Mouse (Mus musculus): ENCODE data around the gene Angptl4. TPM values are rescaled to one million over a fixed set of nuclear protein-coding genes. Genes with fewer than 3 reads are reported as not detected.
"Not testable (repeated sequence)": the region's sequence is repeated elsewhere in the genome, so short reads cannot be mapped to it uniquely, and the experiment has no call there.

The Angptl4 gene
- polyA plus RNA-seq, 1 experiment from 2014 or later, result 28.3 TPM

GRCm38 (mm10) chr17:33752297-33752696, 29.3 kb downstream of the Angptl4 start:
- H3K4me3 ChIP-seq, result no peak overlapping the region
- 98% methylated on average over 2 of the region's 2 CpGs for WGBS
- peaks cover 21% of the 10 kb centered on the region for H3K4me1 ChIP-seq
- H3K27me3 ChIP-seq, result no peaks in the 10 kb centered on the region
- no peaks in the 10 kb centered on the region for H3K9me3 ChIP-seq
- no peak overlapping the region for H3K9ac ChIP-seq (replicated peaks)
- no peak overlapping the region for H3K27ac ChIP-seq (replicated peaks)
- peaks cover 60% of the 10 kb centered on the region for H3K36me3 ChIP-seq
- no peak for ATAC-seq (ENCODE audit: low FRiP score, low read depth)
- no peak overlapping the region for H3K4me2 ChIP-seq (replicated peaks)

GRCm38 (mm10) chr17:33751181-33751580, 30.4 kb downstream of the Angptl4 start:
- no peak overlapping the region for H3K9ac ChIP-seq (replicated peaks)
- H3K4me3 ChIP-seq, result no peak overlapping the region
- no peaks in the 10 kb centered on the region for H3K27me3 ChIP-seq
- no peak overlapping the region for H3K4me2 ChIP-seq (replicated peaks)
- peaks cover 60% of the 10 kb centered on the region for H3K36me3 ChIP-seq
- peaks cover 11% of the 10 kb centered on the region for H3K4me1 ChIP-seq
- ATAC-seq (ENCODE audit: low FRiP score, low read depth), result no peak
- H3K27ac ChIP-seq (replicated peaks), result no peak overlapping the region
- no peaks in the 10 kb centered on the region for H3K9me3 ChIP-seq

GRCm38 (mm10) chr17:33749451-33749850, 32.2 kb downstream of the Angptl4 start:
- H3K27me3 ChIP-seq, result no peaks in the 10 kb centered on the region
- no peaks in the 10 kb centered on the region; the same call in 1 of the 2 replicates for H3K4me1 ChIP-seq
- WGBS, result over 99% methylated on average over 5 of the region's 5 CpGs
- no peak overlapping the region for H3K9ac ChIP-seq (replicated peaks)
- no peaks in the 10 kb centered on the region for H3K9me3 ChIP-seq
- H3K4me2 ChIP-seq (replicated peaks), result no peak overlapping the region
- no peak for ATAC-seq (ENCODE audit: low FRiP score, low read depth)
- H3K36me3 ChIP-seq, result peaks cover 65% of the 10 kb centered on the region
- H3K27ac ChIP-seq (replicated peaks), result no peak overlapping the region
- no peak overlapping the region for H3K4me3 ChIP-seq

GRCm38 (mm10) chr17:33746011-33746410, 35.6 kb downstream of the Angptl4 start:
- Histone ChIP-seq H3K27me3 (no peaks in the 10 kb centered on the region), H3K27ac (replicated peaks) (no peak overlapping the region), H3K36me3 (peaks cover 55% of the 10 kb centered on the region), H3K4me2 (replicated peaks) (no peak overlapping the region), H3K4me3 (no peak overlapping the region), H3K4me1 (no peaks in the 10 kb centered on the region), H3K9me3 (no peaks in the 10 kb centered on the region), H3K9ac (replicated peaks) (no peak overlapping the region)
- WGBS, result 83% methylated on average over 2 of the region's 2 CpGs
- no peak for ATAC-seq (ENCODE audit: low FRiP score, low read depth)

GRCm38 (mm10) chr17:33744686-33745384, 36.8 kb downstream of the Angptl4 start:
- ATAC-seq (ENCODE audit: low FRiP score, low read depth), result no peak

GRCm38 (mm10) chr17:33742420-33742819, 39.2 kb downstream of the Angptl4 start:
- Histone ChIP-seq H3K4me2 (replicated peaks) (no peak overlapping the region), H3K9ac (replicated peaks) (no peak overlapping the region), H3K27ac (replicated peaks) (no peak overlapping the region), H3K9me3 (no peaks in the 10 kb centered on the region), H3K4me1 (no peaks in the 10 kb centered on the region), H3K4me3 (no peak overlapping the region), H3K27me3 (no peaks in the 10 kb centered on the region), H3K36me3 (peaks cover 19% of the 10 kb centered on the region)
- ATAC-seq (ENCODE audit: low FRiP score, low read depth), result no peak
- 89% methylated on average over 1 of the region's 1 CpGs for WGBS

More at GRCm38 (mm10) chr17:33744686-33745384, 36.8 kb downstream of the Angptl4 start:
- no peak overlapping the region for H3K9ac ChIP-seq (replicated peaks)
- H3K4me1 ChIP-seq, result no peaks in the 10 kb centered on the region
- peaks cover 43% of the 10 kb centered on the region for H3K36me3 ChIP-seq
- H3K4me3 ChIP-seq, result no peak overlapping the region
- H3K27ac ChIP-seq (replicated peaks), result no peak overlapping the region
- 93% methylated on average over 5 of the region's 5 CpGs for WGBS
- H3K27me3 ChIP-seq, result no peaks in the 10 kb centered on the region
- no peaks in the 10 kb centered on the region for H3K9me3 ChIP-seq
- no peak overlapping the region for H3K4me2 ChIP-seq (replicated peaks)

GRCm38 (mm10) chr17:33733526-33733925, 48.1 kb downstream of the Angptl4 start:
- not testable (repeated sequence) for H3K36me3 ChIP-seq; H3K27ac ChIP-seq (replicated peaks); H3K4me3 ChIP-seq; H3K9ac ChIP-seq (replicated peaks); H3K4me1 ChIP-seq; H3K27me3 ChIP-seq; H3K4me2 ChIP-seq (replicated peaks); ATAC-seq (ENCODE audit: low FRiP score, low read depth); H3K9me3 ChIP-seq
- 88% methylated on average over 10 of the region's 10 CpGs for WGBS

- H3K27ac ChIP-seq (replicated peaks); H3K4me1 ChIP-seq; H3K4me3 ChIP-seq; H3K27me3 ChIP-seq; H3K9ac ChIP-seq (replicated peaks); H3K36me3 ChIP-seq; ATAC-seq (ENCODE audit: low FRiP score, low read depth); H3K4me2 ChIP-seq (replicated peaks); H3K9me3 ChIP-seq: not testable (repeated sequence)
- WGBS, result 75% methylated on average over 9 of the region's 9 CpGs
These were observed 49.0 kb downstream of the Angptl4 start for GRCm38 (mm10) chr17:33732556-33733083.

GRCm38 (mm10) chr17:33729215-33729614, 52.4 kb downstream of the Angptl4 start:
- Histone ChIP-seq H3K9me3 (no peaks in the 10 kb centered on the region), H3K4me2 (replicated peaks) (no peak overlapping the region), H3K4me3 (no peak overlapping the region), H3K4me1 (no peaks in the 10 kb centered on the region), H3K36me3 (no peaks in the 10 kb centered on the region), H3K27ac (replicated peaks) (no peak overlapping the region), H3K27me3 (no peaks in the 10 kb centered on the region), H3K9ac (replicated peaks) (no peak overlapping the region)
- no peak for ATAC-seq (ENCODE audit: low FRiP score, low read depth)
- WGBS, result 76% methylated on average over 2 of the region's 2 CpGs

GRCm38 (mm10) chr17:33728396-33728795, 53.2 kb downstream of the Angptl4 start:
- Histone ChIP-seq H3K9ac (replicated peaks) (no peak overlapping the region), H3K9me3 (no peaks in the 10 kb centered on the region), H3K4me1 (no peaks in the 10 kb centered on the region), H3K4me2 (replicated peaks) (no peak overlapping the region), H3K27ac (replicated peaks) (no peak overlapping the region), H3K36me3 (no peaks in the 10 kb centered on the region), H3K27me3 (no peaks in the 10 kb centered on the region), H3K4me3 (no peak overlapping the region)
- 78% methylated on average over 2 of the region's 2 CpGs for WGBS
- ATAC-seq (ENCODE audit: low FRiP score, low read depth), result no peak

Measured in midbrain, embryonic 12.5 days (tissue).